Mouse (Mus musculus): ENCODE measurements around the gene Cdca7l.
"Not testable (repeated sequence)": the region's sequence is repeated elsewhere in the genome, so short reads cannot be mapped to it uniquely, and the experiment has no call there.

Cdca7l gene

GRCm38 (mm10) chr12:117803989-117804388, at the start of gene Cdca7l:
Gene Cdca7l, plus strand, starts transcription at chr12:117804289.
- DNase-seq (ENCODE audit: low spot score), result not testable (repeated sequence)

- DNase-seq (ENCODE audit: low spot score), result no peak
Measured at GRCm38 (mm10) chr12:117756010-117756409, 48.1 kb upstream of the Cdca7l start.

- no peak for DNase-seq (ENCODE audit: low spot score)
Measured at GRCm38 (mm10) chr12:117760373-117760772, 43.7 kb upstream of the Cdca7l start.

GRCm38 (mm10) chr12:117760846-117761245, 43.2 kb upstream of the Cdca7l start:
- no peak for DNase-seq (ENCODE audit: low spot score)

DNA sequence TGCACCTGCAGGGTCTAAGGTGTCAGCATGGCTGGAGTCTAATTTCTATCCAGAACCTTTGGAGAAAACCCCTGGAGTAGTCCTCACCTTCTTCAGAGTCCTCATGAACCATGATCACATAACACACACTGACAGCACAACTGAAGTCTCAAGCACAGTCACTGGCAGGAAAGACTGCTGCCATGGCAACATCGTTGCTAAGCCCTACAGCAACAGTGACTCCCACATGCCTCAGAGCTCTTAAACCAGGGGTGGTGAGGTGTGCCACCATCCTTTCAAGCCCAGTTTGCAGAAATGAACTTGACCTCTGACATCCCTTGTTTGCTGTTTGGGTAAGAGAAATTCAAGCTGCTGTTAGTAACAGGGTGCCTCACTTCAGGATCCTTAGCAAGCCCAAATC, 42.4 kb upstream of the Cdca7l start:
- no peak for DNase-seq (ENCODE audit: low spot score)

DNA sequence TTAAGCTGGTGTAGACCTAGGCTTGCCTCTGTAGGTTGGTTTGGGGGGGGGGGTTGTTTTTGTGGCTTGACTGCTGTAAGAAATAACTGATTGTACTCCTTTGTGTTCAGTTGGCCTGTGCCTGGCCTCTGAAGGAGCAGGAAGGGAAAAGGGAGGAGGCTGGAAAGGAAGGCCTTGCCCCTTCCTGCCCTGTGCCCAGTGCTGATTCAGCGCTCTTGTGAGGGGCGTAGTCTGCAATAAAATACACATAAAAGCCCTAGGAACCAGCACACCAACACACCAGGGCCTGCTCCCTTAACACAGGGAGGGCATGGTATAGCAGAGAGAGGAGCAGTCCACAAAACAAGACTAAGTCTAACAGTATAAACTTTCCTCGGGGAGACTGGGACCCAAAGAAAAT, 40.8 kb upstream of the Cdca7l start:
- no peak for DNase-seq (ENCODE audit: low spot score)

- DNase-seq (ENCODE audit: low spot score), result peak; percentile 62
Measured at GRCm38 (mm10) chr12:117764839-117765238, 39.2 kb upstream of the Cdca7l start.

- peak; percentile 50 for DNase-seq (ENCODE audit: low spot score)
Measured at GRCm38 (mm10) chr12:117769113-117769512, 35.0 kb upstream of the Cdca7l start.

DNA sequence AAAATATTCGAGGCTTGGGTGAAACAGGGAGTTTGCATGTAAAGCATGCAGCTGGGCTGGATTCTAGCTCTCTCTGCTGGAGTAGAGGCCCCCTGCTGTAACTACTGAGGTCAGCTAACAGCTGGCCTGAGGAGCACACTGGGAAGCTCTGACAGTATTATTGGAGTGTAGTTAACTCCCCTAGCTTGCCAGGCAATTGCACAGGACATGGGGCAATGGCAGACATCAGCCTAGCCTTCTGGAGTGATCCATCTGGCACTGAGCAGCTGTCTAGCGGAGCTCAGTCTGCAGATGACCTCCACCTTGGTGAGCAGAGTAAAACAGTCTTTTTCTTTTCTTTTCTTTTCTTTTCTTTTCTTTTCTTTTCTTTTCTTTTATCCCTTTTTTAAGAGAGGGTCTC, 33.9 kb upstream of the Cdca7l start:
- no peak for DNase-seq (ENCODE audit: low spot score)

GRCm38 (mm10) chr12:117771156-117771555, 32.9 kb upstream of the Cdca7l start:
- no peak for DNase-seq (ENCODE audit: low spot score)

DNA sequence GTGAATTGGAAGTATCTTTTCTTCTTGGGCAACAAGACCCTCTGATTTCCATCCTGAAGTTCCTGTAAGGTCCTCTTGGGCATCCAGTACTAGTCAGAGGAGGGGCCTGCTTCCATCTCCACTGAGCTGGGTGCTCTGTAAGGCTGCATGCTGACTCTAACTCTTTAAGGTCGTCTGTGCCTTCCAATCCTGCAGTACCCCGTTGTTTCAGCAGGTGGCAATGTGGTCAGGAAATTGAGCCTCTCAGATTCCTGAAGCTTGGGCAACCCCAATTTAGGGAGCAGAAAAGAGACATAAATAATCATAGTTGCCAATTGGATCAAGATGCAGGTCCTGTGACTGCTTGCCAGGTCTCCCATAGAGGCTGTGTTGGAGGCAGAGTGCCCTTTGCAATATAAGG, 31.5 kb upstream of the Cdca7l start:
- peak; percentile 57 for DNase-seq (ENCODE audit: low spot score)

GRCm38 (mm10) chr12:117776841-117777240, 27.2 kb upstream of the Cdca7l start:
- DNase-seq (ENCODE audit: low spot score), result no peak

- no peak for DNase-seq (ENCODE audit: low spot score)
Measured at GRCm38 (mm10) chr12:117781360-117781759, 22.7 kb upstream of the Cdca7l start.

- DNase-seq (ENCODE audit: low spot score), result no peak
Measured at GRCm38 (mm10) chr12:117783426-117783825, 20.7 kb upstream of the Cdca7l start.

DNA sequence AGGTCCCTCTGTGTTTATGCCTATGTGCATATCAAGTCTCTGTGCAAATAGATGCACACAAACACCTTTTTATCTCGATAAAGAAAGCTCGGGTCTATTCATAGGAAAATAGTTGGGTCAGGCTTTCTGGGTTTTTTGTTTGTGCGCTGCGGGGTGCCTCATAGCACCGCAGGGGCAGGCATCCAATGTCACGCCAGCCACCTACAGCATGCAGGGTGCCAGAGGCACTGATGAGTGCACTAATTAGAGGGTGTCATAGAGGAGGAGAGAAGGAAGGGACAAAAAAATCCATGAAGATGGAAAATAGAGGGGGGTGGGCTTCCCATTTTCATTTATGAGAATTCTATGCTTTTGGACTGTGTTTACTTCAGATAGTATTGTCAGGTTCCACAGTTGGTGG, 17.5 kb upstream of the Cdca7l start:
- DNase-seq (ENCODE audit: low spot score), result no peak

- no peak for DNase-seq (ENCODE audit: low spot score)
Measured at GRCm38 (mm10) chr12:117788513-117789011, 15.5 kb upstream of the Cdca7l start.

- DNase-seq (ENCODE audit: low spot score), result no peak
Measured at GRCm38 (mm10) chr12:117789017-117789416, 15.1 kb upstream of the Cdca7l start.

DNA sequence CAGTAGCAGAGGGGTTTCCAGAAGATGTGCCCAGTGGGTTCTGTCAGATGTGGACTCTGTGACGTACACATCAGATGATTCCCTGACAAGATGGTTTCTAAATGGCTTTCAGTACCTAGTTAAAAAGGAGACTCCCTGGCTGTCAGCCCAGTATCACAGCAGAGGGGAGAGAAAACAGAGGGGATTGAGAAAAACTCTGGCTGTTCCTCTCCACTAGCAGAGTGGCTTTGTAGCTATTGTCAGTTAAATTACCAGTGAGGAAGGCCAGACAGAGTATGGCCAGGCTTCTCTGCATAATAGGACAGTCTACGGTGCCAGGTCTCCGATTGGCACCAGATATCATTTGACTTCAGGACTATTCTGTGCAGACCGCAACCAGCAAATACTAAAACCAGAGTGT, 8.8 kb upstream of the Cdca7l start:
- DNase-seq (ENCODE audit: low spot score), result no peak

- no peak for DNase-seq (ENCODE audit: low spot score)
Measured at GRCm38 (mm10) chr12:117805576-117805975, 1.5 kb downstream of the Cdca7l start.

DNA sequence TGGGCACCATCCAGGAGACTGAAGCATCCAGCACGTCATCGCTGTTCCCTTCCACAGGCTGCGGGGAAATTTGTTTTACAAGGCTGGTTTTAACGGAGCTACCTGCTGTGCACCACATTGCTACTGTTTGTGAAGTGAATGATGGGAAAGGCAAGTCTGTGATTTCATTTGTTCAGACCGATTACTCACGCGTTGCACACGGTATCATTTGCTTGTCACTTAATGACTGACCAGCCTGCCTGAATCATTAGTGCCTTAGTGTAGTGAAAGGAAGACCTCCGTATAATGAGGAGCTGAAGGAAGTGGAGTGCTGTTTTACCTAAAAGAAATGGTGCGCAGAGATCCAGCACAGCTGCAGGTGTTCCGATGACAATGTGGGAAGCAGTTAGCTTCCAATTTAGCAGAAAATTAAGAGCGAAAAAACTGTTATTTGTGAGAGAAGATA, 1.9 kb downstream of the Cdca7l start:
- no peak for DNase-seq (ENCODE audit: low spot score)

- DNase-seq (ENCODE audit: low spot score), result no peak
Measured at GRCm38 (mm10) chr12:117806470-117806869, 2.4 kb downstream of the Cdca7l start.

DNA sequence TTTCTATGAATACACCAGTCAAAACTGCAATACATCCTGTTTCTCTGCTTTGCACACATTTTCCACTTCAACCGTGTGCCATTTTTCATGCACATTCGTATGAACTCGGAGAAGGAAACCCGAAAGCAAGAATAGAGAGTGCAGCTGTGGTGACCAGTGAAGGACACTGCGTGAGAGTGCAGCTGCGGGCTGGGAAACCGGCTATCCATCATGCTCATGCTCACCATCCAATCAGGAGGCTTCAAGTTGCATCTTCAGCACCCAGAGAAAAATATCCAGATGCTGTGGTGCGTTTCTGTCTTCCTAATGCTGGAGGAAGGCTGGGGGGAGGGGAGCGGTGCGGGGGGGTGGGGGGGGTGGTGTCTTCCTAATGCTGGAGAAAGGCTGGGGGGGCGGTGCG, 3.5 kb downstream of the Cdca7l start:
- no peak for DNase-seq (ENCODE audit: low spot score)

DNA sequence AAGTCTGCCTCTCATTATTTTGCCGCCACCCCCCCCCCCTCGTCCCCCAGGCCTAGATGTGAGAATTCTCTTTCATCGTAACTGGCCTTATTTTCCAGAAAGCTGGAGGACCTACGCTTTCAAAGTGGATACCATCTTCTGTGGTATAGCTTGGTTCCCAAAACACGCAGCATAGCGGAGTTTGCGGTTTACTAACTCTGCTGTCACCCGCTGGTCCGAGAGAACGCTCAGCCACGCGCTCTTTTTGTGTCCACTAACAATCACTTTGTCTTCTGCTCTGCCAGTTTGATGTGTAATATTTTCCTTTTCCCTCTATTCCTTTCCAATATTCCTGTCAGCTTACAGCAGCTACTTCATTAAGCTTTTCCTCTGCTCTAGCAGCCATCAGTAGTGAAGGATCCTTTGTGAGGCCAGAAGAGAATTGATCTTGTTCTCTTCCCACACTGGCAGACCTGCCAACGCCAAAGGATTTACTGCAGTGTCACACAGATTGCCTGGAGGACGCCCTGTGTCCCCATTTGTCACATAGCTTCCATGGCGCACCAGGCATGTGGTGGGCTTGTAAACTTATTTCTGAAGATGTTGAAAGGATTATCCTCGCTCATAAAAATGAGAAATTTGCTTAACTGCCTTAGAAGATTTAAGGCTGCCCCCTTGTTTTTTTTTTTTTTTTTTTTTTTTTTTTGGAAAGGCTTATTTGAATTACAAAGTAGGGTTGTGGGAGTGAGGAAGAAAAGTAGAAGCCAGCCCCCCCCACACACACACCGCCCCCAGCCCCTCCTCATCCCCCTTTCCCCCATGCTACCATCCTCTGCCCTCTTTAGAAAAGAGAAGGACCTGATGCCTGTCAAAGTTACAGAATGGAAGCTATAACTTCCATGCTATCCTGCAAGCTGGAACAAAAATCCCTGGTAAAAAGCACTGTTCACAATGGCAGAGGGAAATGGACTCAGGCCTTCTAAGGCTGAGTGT, 4.6 kb downstream of the Cdca7l start:
- no peak for DNase-seq (ENCODE audit: low spot score)
